In the genomic region with DNA sequence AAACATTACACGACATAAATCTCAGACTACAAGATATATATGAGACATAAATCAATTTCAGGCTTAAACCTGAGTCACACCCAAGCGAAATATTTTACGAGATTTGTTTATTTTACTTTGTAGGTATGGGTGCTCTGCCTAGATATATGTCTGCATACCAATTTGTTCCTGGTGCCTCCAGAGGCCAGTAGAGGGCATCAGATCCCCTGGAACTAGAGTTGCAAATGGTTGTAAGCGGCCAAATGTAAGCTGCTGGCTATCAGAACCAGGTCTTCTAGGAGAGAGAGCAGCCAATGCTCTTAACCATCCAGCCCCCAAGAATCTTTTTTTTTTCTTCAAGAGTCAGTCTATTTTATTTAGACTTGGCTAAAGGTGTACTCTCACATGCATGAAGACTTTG, we compare ENCODE assay signal across 9 mouse cellular contexts. TPM values are rescaled to one million over a fixed set of nuclear protein-coding genes. Genes with fewer than 3 reads are reported as not detected.
A peak's percentile ranks its signal among the peaks of the same experiment; 100 is the strongest.
DNase-seq lines count a peak whose midpoint lies in the region; ATAC-seq and TF ChIP-seq lines count a peak whose summit lies in the region.
"Had no signal": no experiment of that assay in that cellular context is flagged by ENCODE, and none has a peak within 500 bp of the region (broad histone marks: within the 10 kb centered on the region; RNA-seq: fewer than 3 reads in every experiment).

No protein-coding gene starts in this region.

- no peak overlapping the region for H3K4me3 ChIP-seq in midbrain, postnatal 0 days (ENCODE audit: low read depth, low read length)
- H3K4me3 ChIP-seq in midbrain, embryonic 11.5 days (ENCODE audit: low read depth, low read length) = no peak overlapping the region
- H3K4me3 ChIP-seq: liver, embryonic 15.5 days had no signal

- peak; percentile 65 for TF ChIP-seq CTCF in midbrain, postnatal 0 days (IDR thresholded peaks at IDR 0.05)

- H3K4me2 ChIP-seq in midbrain, postnatal 0 days (ENCODE audit: low read depth, low read length, poor library complexity, severe bottlenecking) = no peak overlapping the region
- no peak overlapping the region for H3K4me2 ChIP-seq in midbrain, embryonic 11.5 days
- H3K4me2 ChIP-seq: liver, embryonic 15.5 days had no signal

- DNase-seq in adrenal gland, postnatal 14 days = peak; percentile 58
- no peak for DNase-seq in adrenal gland, postnatal 4 days (ENCODE audit: low spot score in 2 of 2)
- DNase-seq in midbrain, postnatal 0 days (ENCODE audit: low spot score) = peak; percentile 48
- DNase-seq in midbrain, embryonic 11.5 days (ENCODE audit: low spot score, missing footprints) = no peak
- peak; percentile 32 for DNase-seq in kidney, postnatal 14 days
- DNase-seq in thymus, postnatal 14 days = peak; percentile 39
- DNase-seq in heart, adult 8-10 months (ENCODE audit: low spot score) = no peak
- DNase-seq in right cerebral cortex, postnatal 4 days = no peak

- peaks cover 72% of the 10 kb centered on the region for H3K36me3 ChIP-seq in midbrain, postnatal 0 days (ENCODE audit: insufficient read depth, low read length)
- H3K36me3 ChIP-seq in midbrain, embryonic 11.5 days (ENCODE audit: control insufficient read depth, insufficient read depth, low read length) = peaks cover 19% of the 10 kb centered on the region

- H3K4me1 ChIP-seq in midbrain, postnatal 0 days (ENCODE audit: insufficient read depth, low read length) = no peaks in the 10 kb centered on the region
- no peaks in the 10 kb centered on the region for H3K4me1 ChIP-seq in midbrain, embryonic 11.5 days (ENCODE audit: control insufficient read depth, insufficient read depth, low read length)

- H3K9me3 ChIP-seq in midbrain, postnatal 0 days (ENCODE audit: low read length) = no peaks in the 10 kb centered on the region
- H3K9me3 ChIP-seq in midbrain, embryonic 11.5 days (ENCODE audit: control insufficient read depth, low read length) = no peaks in the 10 kb centered on the region
- H3K9me3 ChIP-seq: liver, embryonic 15.5 days had no signal

- 85% methylated on average over 4 of the region's 4 CpGs for WGBS in midbrain, postnatal 0 days
- WGBS in midbrain, embryonic 11.5 days = 87% methylated on average over 4 of the region's 4 CpGs

- H3K27ac ChIP-seq in midbrain, postnatal 0 days (ENCODE audit: low read depth, low read length) = no peak overlapping the region
- no peak overlapping the region for H3K27ac ChIP-seq in midbrain, embryonic 11.5 days (ENCODE audit: low read depth, low read length)
- H3K27ac ChIP-seq: liver, embryonic 15.5 days had no signal

- no peak overlapping the region for H3K9ac ChIP-seq in midbrain, postnatal 0 days (replicated peaks; ENCODE audit: low read length, poor library complexity, severe bottlenecking)
- no peak overlapping the region for H3K9ac ChIP-seq in midbrain, embryonic 11.5 days (ENCODE audit: low read length)
- H3K9ac ChIP-seq: liver, embryonic 15.5 days had no signal

- H3K27me3 ChIP-seq in midbrain, postnatal 0 days (ENCODE audit: insufficient read depth, low read length) = no peaks in the 10 kb centered on the region
- H3K27me3 ChIP-seq in midbrain, embryonic 11.5 days (ENCODE audit: control insufficient read depth, insufficient read depth, low read length) = no peaks in the 10 kb centered on the region
- H3K27me3 ChIP-seq: liver, embryonic 15.5 days had no signal

- no peak for ATAC-seq in midbrain, postnatal 0 days (ENCODE audit: low FRiP score)
- ATAC-seq in midbrain, embryonic 11.5 days (ENCODE audit: low FRiP score) = no peak

RNA-seq across cellular contexts. Expression of a gene that starts 28.3 kb away (rescaled TPM):
- total RNA-seq in adrenal gland, postnatal 14 days (2021) = 0.70 and 1.8 TPM in 2 replicates
- 1 to 10 TPM in 1 of 2 experiments, under 1 TPM in 1; 0.62 to 6.8 TPM for total RNA-seq in adrenal gland, postnatal 4 days (2021)
- 1.4 and 1.9 TPM in 2 replicates for total RNA-seq in midbrain, postnatal 0 days (2014; rRNA removed)
- polyA plus RNA-seq in midbrain, postnatal 0 days (2015; fragmentation: Nextera tagmentation; extraction: Ambion mirVana) = 1.2 and 1.5 TPM in 2 replicates
- 0.54 and 0.60 TPM in 2 replicates for polyA plus RNA-seq in midbrain, embryonic 11.5 days (2014; fragmentation: Nextera tagmentation; extraction: Ambion mirVana)
- total RNA-seq in heart, adult 8-10 months (2022) = under 1 TPM; 0.12 to 0.66 (median 0.22) TPM

RNA-seq across cellular contexts. Expression of a gene that starts 51.7 kb away (rescaled TPM):
- total RNA-seq in adrenal gland, postnatal 14 days (2021) = 627 and 648 TPM in 2 replicates
- total RNA-seq in adrenal gland, postnatal 4 days (2021) = 100 to 1,000 TPM; 518 to 550 TPM
- total RNA-seq in midbrain, postnatal 0 days (2014; rRNA removed) = 379 and 425 TPM in 2 replicates
- 406 and 441 TPM in 2 replicates for polyA plus RNA-seq in midbrain, postnatal 0 days (2015; fragmentation: Nextera tagmentation; extraction: Ambion mirVana)
- 233 and 256 TPM in 2 replicates for polyA plus RNA-seq in midbrain, embryonic 11.5 days (2014; fragmentation: Nextera tagmentation; extraction: Ambion mirVana)
- total RNA-seq in heart, adult 8-10 months (2022) = 100 to 1,000 TPM; 290 to 388 (median 328) TPM

Comparison
In these comparisons a context has a peak if more than half of its experiments do, and no peak if none do; other contexts are left out.
1. DNase-seq: peak in adrenal gland, postnatal 14 days (single experiment), midbrain, postnatal 0 days (single experiment), kidney, postnatal 14 days (single experiment) and thymus, postnatal 14 days (single experiment); none in adrenal gland, postnatal 4 days (0 of 2), midbrain, embryonic 11.5 days (single experiment), heart, adult 8-10 months (single experiment) and right cerebral cortex, postnatal 4 days (single experiment).